Mouse (Mus musculus): ENCODE data around the gene Gtpbp6.
"Not testable (repeated sequence)": the region's sequence is repeated elsewhere in the genome, so short reads cannot be mapped to it uniquely, and the experiment has no call there.

Gene Gtpbp6

DNA sequence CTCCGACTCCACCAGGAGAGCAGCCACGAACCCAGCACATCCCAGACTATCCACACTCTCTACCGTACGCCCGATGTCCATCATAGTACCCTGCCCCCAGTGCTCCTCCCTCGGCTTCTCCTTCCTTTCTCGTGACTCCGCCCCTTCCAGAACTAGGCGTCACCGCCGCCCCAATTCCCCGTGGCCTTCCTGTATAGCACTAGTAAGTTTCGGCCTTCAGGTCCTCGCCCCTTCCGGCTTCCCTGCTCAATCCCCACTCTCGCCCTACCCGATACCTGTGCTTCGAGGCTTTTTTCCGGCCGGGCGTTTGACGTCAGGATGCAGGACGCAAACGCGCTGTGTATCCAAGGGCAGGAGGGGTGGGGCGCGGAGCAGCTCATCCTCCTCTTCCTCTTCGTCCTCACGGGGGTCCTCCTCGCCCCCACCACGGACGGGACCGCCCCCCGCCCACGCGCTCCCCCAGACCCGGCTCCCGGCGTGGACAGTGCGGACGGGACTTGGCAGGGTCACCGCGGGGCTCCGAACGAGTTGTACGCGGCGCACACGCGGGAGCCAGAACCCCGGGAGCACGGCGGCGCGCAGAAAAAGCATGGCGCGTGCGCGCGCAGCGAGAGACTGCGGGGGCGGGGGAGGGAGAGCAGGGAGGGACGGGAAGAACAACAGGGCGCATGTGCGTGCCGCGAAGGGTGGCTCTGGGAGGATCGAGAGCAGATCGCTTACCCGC, at the start of gene Gtpbp6:
Gene Gtpbp6, minus strand, starts transcription at position 617 of the 724 bp plus-strand sequence.
- peak; percentile 94 for DNase-seq (ENCODE audit: low spot score)

- DNase-seq (ENCODE audit: low spot score) = no peak
These were observed 35.0 kb upstream of the Gtpbp6 start for GRCm38 (mm10) chr5:110143007-110143406.

- DNase-seq (ENCODE audit: low spot score) = no peak
These were observed 34.3 kb upstream of the Gtpbp6 start for GRCm38 (mm10) chr5:110142309-110142708.

DNA sequence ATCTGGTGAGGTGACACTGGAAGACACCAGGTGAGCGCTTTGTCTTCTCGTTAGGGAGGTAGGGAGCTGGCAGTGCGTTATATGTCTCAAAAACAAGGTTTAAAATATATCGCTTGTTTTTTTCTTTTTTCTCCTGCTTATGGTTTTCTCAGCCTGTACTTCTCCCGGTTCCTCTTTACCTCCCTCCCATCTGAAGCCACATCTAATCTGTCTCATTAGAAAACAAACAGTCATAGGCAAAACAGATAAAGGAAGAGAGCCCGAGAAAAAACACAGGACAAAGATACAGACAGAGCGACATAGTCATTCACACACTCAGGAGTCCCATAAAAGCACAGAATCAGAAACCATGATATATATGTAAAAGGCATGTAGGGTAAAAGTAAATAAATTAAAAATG, 32.4 kb upstream of the Gtpbp6 start:
- DNase-seq (ENCODE audit: low spot score) = no peak

DNA sequence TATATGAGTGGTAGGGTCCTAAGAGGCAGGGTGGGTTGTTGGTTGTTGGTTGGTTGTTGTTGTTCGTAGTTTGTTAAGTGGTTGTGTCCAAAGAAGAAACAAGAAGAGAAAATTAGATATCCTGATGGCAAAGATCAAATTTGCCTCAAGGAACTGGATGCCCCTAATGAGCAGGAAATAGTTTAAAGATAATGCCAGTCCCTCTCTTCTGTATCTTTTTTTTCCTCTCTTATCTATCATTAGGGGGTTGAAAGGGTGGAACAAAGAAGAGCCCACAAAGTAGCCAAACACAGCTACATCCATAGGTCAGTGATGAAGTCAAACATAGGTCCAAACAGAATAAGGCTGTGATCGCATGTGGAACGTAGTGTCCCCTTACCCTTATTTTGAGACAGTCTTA, 31.3 kb upstream of the Gtpbp6 start:
- no peak for DNase-seq (ENCODE audit: low spot score)

GRCm38 (mm10) chr5:110137816-110138215, 29.8 kb upstream of the Gtpbp6 start:
- DNase-seq (ENCODE audit: low spot score) = no peak

DNA sequence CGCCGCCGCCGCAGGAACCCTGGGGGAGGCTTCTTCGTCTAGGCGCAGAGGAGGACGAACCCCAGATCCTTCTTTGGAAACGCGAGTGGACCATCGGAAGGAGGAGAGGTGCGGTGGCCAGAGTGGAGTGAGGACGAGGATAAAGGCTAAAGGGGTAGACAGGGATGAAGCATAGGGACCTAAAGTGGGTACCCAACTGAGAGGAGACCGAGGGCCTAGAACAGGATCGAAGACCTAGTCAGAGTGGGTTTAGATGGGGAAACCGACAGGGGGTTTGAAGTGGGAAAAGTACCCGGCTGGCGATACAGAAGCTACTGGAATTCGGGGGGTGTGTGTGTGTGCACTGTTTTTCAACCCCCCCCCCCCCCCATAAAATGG, 28.1 kb upstream of the Gtpbp6 start:
- DNase-seq (ENCODE audit: low spot score) = no peak

- peak; percentile 99 for DNase-seq (ENCODE audit: low spot score)
These were observed 27.5 kb upstream of the Gtpbp6 start, which contains the start of gene Chfr for GRCm38 (mm10) chr5:110135293-110136086. Gene Chfr (plus strand): TSS chr5:110135842.

GRCm38 (mm10) chr5:110122380-110122779, 14.4 kb upstream of the Gtpbp6 start:
- DNase-seq (ENCODE audit: low spot score) = not testable (repeated sequence)

DNA sequence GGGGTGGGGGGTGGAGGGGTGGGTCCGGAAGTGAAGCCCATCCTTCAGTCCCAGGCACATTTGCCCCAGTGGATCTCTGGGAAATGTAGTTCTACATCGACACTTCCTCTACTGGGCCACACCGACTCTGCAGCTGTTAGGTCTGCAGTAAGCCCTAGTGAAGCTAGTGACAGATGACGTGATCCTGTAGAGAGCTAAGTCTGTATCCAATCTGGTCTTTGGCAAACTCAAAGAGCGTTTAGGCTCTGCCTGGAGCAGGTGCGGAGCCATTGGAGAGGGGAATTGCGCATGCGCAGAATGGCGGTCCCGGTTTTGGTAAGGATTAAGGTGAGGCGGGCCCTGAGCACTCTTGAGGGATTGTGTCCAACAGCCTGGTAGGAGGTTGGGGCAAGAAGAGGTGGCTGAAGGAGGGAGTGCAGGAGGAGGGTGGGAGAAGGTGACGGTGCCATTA, 2.0 kb upstream of the Gtpbp6 start, which contains the start of gene Zfp605:
Gene Zfp605, plus strand, starts transcription at position 102 of the 451 bp plus-strand sequence.
- DNase-seq (ENCODE audit: low spot score) = peak; percentile 87

DNA sequence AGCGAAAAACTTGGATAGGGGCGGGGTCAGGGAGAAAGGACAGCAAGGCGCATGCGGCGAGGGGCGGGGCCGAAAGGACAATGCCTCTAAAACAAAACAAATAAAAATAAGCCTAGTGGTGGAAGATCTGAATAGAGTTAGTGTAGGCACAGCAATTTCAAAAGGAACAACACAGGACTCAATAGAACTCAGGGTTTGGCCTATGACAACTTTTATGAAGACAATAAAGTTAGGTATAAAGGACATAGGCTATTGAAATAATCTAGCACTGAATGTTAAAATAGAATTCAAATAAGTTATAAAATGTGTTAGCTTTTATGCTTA, 270 bp upstream of the Gtpbp6 start:
- DNase-seq (ENCODE audit: low spot score) = no peak

- DNase-seq (ENCODE audit: low spot score) = peak; percentile 34
These were observed 964 bp downstream of the Gtpbp6 start for GRCm38 (mm10) chr5:110106901-110107564.

DNA sequence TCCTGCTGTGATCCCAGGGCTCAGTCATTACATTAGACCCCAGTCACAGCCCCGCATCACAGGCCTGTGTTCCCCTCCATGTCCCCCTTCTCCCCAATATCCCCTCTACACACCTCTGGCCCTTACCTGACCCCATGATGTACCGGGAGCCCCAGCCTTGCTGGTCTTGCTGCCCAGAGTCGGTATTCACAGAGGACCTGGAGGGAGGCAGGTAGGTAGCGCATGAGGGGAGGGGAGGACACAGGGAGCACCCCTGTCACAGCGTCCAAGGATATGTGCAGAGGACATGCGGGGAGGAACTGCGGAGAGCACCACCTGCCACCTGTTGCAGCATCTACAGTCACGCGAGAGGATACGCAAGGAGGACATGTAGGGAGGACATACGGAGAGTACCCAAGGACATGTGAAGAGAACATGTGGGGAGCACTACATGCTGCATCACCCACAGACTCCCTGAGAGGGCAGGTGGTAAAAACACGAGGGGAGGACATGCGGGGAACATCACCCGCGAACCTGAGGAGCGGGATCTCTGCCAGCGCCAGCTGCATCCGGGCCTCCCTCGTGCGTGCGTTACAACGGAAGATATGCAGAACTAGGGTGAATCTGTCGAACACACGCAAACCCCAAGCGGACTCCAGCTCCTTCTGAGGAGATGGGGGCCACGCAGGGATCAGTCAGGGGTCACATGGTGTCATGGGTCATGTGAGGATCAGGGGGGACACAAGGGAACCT, 1.7 kb downstream of the Gtpbp6 start:
- DNase-seq (ENCODE audit: low spot score) = no peak

- no peak for DNase-seq (ENCODE audit: low spot score)
These were observed 3.2 kb downstream of the Gtpbp6 start for GRCm38 (mm10) chr5:110104616-110105380.

- DNase-seq (ENCODE audit: low spot score) = no peak
These were observed 3.9 kb downstream of the Gtpbp6 start for GRCm38 (mm10) chr5:110103901-110104615.

DNA sequence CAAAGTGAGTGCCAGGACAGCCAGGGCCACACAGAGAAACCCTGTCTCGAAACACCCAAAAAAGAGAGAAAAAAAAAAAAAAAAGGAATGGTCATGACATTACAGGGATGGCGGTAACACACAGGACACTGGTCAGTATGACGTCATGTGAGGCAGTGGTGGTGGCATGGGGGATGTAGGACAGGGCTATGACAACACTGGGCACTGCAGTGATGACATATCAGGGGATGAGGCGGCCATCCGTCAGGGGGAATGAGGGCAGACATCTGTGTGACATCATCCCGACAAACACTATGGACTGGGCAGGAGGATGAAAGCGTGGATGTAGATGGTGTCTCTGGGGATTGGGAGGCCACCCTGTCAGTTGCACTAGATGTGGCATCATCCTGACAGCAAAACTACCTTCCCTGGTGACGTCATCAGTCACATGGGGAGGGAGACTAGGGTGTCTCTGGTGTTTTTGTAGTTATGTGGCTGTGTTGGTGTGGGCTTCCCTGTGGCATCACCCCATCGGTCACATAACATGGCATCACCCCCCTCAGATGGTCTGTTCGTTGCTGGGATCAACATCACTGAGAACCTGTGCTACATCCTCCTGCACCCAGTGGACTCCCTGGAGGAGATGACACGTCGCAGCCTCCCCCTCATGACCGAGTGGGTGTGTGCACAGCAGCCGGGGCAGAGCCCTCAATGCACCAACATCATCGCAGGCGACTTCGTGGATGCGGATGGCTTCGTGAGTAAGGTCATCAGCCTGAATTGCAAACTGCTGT, 5.0 kb downstream of the Gtpbp6 start:
- DNase-seq (ENCODE audit: low spot score) = no peak

DNA sequence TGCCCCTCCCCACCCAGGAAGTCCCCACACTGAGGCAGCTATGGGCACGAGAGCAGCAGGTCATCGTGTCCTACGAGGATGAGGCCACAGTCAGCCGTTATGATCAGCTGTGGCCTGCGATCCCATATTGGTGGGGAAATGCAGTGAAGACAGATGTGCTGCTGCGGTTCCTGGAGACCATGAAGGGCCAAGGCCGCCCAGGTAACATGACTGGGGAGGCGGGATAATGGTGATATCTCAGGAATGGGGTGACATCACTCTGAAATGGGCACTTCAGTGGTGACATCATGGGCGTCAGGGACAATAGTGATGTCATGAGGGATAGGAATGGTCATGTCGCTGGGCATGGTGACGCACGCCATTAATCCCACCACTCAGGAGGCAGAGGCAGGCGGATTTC, 5.6 kb downstream of the Gtpbp6 start:
- DNase-seq (ENCODE audit: low spot score) = no peak

GRCm38 (mm10) chr5:110101716-110102347, 6.2 kb downstream of the Gtpbp6 start:
- DNase-seq (ENCODE audit: low spot score) = peak; percentile 23

GRCm38 (mm10) chr5:110100921-110101631, 6.9 kb downstream of the Gtpbp6 start:
- no peak for DNase-seq (ENCODE audit: low spot score)

All from ovary, postnatal 36 days (tissue).